Mouse (Mus musculus) lung, postnatal 0 days (tissue): ENCODE results near the gene Srp54c.
A peak's percentile ranks its signal among the peaks of the same experiment; 100 is the strongest.

ENCODE experiments used
- CTCF ChIP-seq: IDR thresholded peaks from 2 replicates; pipeline ENCODE4 v1.5.1; 2016; ENCODE audit warnings: antibody characterized with exemption, mild to moderate bottlenecking
- EP300 ChIP-seq: IDR thresholded peaks from 2 replicates; pipeline ENCODE4 v1.6.1; 2016; ENCODE audit warnings: antibody characterized with exemption, mild to moderate bottlenecking, control low read depth

GRCm38 (mm10) chr12:55306371-55306770 is 76.4 kb downstream of the Srp54c start:
- TF ChIP-seq CTCF (peak; percentile 20), EP300 (no peak)
